Mouse (Mus musculus) embryo, embryonic 10.5 days (tissue): ENCODE measurements at regions not wholly inside any gene's neighbourhood (a gene's known extent, or its start where the extent isn't known, plus 50 kb on each side); places are given as distances from the start of the nearest gene placed in this dataset.
A peak's percentile ranks its signal among the peaks of the same experiment; 100 is the strongest.

ENCODE experiments used
- DNase-seq: peaks from one replicate; pipeline ENCODE4 v3.0.0-alpha.2; 2015; ENCODE audit warnings: low spot score

DNA sequence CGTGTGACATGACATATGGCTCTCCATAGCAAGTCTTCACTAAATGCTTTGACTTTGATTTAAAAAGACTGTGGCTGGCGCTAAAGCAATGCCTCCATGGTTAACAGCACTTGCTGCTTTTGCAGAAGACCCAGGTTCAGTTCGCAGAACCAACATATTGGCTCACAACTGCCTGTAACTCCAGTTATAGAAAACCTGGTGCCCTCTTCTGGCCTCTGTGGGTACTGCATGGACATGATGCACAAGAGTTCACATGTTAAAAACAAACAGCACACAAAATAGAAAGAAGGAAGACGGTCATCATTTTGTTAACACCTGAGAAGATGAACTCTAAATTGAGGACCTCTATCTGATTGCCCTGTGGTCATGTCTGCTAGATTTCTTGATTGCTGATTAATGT is 423.8 kb downstream of the Rwdd3 start:
- DNase-seq = peak; percentile 36

DNA sequence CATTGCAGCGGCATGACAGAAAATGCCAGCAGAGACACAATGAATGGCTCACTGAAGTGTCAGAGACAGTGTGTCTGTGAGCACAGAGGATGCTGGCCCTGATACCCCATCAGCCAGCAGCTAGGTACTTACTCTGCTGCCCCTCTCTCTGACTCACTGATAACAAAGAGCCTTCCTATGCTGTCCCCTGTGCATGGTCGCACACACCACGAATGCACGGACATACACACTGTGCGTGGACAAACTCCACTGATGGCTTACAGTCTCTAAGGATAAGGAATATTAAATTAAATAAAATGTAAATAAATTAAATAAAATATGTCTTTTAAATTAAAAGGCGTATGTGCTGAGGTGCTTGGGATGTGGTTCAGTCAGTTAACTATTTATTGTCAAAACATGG is 438.2 kb downstream of the Rwdd3 start:
- no peak for DNase-seq

DNA sequence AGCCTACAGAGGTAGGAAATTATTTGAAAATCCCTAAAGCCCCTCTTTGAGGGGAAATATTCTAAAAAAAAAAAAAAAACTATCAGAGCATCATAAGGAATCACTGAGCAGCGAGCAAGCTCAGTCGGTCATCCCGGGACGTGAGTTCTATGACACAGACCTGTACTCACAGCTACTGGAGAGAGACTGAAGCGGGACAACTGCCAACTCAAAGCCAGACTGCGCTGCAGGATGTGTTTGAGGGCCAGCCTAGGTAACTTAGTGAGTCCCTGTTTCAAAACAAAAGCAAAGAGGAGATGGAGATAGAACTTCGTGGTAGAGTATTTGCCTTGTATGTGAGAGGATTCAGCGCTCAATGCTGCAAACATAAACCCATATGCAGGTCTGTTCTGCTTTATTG is 439.1 kb downstream of the Rwdd3 start:
- DNase-seq = no peak

DNA sequence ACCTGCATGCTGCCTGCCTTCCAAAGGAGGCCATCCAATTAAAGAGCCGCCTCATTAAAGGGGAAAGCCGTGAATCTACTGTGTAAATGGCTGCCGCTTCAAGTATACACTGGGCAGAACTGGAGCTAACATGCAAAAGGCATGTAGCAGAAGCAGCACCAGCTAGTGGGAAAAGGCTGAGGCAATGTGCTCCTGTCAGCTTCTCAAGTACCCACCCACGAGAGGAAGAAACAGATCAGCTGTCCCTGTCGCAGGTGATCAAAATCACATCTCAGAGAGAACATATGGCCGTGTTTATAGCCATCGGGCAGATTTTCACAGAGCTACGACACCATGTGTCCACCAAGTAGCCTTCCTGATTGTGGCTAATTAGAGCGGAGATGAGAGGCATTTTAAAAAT is 440.2 kb downstream of the Rwdd3 start:
- DNase-seq = peak; percentile 1

DNA sequence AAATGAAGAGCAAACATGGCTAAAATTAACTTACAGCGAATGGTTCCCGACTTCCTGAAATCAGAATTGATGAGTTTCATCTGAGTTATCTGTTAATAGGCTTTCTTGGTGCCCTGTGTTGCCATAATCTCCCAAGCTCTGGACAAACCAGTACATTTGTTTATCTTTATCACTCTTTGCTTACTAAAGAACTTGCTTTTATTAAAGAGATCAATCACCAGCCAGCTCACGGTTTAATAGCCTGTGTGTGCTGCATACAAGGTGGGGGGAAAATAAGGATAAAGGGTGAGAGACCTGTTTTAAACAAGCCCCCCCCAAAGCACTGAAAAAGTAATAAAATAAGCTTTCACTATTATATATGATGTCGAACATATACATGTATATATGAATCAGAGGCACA is 441.3 kb downstream of the Rwdd3 start:
- no peak for DNase-seq

DNA sequence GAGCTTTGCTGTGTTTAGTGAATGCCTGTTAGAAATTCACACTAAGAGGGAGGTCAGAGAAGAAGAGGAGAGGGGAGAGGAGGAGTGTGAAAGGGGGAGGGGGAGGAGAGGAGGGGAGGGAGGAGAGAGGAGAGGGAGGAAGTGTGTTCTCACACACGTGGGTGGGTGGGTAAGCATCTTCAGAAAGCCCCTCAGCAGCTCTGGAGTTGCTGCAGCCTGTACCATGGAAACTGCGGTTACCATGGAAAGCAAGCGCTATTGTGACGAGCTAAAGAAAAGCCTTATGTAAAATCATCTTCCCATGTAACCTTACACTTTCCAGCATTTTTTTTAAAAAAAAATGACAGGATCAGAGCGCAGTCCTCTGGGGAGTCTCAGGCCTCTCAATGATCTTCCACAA is 441.8 kb downstream of the Rwdd3 start:
- peak; percentile 35 for DNase-seq

DNA sequence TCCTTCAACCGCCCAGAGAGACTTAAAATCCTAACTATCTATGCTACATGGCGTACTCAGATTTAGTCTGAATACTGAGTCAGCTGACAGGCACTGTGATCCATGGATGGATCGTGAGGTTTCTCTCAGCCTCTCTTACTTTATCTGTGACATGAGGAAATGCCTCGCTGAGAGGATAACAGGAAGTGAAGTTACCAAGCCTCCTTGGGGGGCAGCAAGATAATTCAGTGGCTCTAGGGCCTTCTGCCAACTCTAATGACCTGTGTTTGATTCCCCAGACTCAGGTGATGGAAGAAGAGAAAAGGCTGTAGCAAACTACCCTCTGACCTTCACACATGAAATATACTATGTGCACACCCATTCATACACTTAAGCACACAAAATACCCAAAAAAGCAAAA is 486.3 kb downstream of the Rwdd3 start:
- no peak for DNase-seq

DNA sequence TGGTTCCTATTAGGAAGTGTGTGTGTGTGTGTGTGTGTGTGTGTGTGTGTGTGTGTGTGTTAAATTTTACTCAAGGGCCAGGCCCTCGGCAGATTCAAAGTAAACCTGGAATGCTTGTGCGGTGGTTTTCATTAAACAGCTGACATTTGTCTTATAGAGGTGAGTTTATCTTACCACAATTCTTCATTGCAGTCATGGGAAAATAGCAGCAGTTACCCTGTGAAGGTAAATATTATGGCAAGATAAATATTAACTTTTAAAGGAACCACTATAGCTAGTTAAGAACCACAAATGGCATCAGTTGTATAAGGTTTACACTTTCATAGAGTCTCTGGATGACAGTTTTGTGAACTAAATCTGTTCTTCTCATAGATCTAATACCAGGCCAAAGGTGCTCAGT is 495.6 kb downstream of the Rwdd3 start:
- DNase-seq = no peak

DNA sequence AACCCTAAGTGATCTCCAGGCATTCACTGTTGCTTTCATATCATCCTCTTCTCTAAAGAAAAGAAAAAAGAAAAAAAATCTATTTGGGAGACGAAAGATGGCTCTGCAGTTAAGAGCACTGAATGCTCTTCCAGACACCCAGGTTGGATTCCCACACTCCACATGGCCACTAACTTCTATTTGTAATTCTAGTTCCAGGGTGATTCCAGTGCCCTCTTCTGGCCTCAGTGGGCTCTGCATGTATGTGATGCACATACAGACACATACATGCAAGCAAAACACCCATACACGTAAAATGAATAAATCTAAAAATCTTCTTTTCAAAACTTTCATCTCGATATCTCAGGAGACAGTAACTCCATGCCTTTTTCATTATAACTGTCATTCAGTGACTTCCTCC is 502.8 kb downstream of the Rwdd3 start:
- DNase-seq = no peak

DNA sequence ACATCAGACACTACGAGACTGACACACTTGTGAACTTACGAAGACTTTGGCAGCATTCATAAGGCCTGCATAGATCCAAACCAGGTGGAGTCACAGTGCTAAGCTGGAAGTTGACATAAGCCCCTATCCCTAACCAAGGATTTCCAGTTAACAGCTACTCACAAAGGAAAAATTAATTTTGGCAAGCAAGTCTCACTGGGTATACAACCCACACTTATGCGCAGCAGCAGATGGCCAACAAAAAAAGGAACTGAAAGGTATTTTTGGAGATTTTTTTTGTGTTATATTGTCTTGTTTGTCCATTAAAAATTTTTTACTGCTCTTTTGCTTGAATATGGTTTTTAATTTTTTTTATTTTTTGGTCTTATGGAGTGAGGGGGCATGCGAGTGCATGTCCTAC is 509.0 kb downstream of the Rwdd3 start:
- DNase-seq = no peak

DNA sequence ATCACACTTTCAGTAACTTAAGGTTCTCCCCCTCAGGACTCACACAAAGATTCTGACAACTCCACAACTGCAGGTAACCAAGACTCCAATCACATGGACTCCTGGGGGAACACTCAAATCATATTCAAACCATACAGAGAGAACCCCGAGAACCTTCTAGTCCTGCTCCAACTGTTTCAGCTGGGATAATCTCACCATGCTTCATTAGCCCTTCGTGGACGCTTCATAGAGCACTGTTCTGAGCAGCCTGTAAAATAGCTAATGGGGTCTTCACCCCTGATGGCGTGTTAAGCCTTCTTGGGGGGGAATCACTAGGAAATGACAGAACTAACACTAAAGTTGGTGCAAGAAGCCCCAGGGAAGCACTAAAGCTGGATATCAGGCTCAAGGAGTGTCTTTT is 510.7 kb downstream of the Rwdd3 start:
- DNase-seq = no peak

DNA sequence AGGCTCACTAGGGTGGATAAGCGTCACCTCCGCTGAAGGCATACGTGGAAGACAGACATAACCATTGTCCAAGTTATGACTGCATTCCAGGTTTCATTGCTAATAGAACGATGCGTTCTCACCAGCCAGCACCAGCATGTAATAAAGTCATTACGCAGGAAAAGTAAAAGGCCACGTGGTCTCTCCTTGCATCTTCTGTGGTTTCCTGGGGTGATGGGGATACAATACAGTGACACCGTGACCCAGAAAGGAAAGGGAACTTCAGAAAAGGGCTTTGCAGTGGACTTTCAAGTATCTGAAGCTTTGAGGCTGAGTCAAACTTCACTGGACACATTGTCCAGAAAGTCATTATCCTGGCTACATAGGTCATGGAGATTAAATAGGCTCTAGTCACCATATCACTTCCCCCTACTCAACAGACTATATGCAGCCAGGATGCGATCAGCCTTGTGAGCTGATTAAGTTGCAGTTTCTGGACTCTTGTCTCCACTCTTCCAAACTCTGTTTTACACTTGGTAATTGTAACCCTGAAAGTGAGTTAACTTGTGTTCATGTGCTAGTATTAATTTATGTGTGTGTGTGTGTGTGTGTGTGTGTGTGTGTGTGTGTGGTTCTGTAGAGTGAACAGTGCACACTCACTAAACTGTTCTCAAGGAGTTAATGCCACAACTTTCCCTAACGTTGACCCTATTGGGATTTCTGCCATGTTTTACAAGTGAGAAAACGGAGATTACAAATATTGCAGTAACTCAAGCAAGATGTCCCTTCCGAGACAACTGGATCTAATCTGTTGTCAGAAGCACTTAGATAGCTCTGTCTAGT is 522.2 kb downstream of the Rwdd3 start:
- no peak for DNase-seq

DNA sequence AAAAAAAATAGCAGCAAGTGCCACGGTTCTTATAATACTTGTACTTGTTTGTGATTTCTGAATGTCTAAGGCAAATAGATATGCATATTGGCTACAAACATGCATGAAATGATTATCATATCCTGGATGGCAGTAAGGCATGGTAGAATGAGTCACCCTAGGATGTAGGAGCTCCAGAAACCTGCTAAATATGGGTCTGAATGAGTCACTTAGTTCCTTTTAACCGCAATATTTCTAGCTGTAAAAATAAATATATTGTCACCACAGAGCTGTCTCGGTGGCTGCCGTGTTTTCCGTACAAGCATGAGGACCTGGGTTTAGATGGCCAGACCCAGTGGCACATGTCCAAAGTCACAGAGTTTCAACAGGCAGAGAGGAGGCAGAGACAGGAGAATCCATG is 523.1 kb downstream of the Rwdd3 start:
- no peak for DNase-seq

DNA sequence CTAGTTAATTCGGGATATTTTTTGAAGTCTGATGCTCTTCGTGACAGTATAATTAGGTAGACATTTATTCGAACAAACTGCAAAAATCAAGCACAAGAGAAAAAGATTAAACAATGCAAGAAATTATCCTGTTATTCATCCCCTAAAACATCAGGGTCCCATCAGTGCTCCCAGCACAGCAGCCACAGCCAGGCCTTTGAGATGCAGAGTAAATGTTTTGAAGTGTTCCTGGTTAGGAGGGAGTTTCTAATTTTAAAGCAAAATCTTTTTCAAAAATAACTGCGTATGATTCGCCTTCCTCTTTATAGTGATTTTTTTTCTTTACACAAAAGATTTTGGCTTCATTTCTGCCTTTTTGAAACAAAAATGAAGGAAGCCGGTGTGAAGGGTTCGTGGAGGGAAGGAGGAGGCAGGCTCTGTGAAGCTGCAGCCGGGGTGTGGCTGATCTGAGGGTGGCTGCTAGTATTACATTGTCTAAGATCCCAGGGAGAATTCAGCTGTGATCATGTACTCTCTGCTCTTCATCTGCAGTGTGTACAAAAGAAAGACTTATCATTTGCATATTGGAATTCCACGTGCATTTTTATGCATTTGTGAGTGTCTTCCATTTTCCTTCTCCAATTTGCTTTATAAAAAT is 534.7 kb downstream of the Rwdd3 start:
- DNase-seq = no peak

DNA sequence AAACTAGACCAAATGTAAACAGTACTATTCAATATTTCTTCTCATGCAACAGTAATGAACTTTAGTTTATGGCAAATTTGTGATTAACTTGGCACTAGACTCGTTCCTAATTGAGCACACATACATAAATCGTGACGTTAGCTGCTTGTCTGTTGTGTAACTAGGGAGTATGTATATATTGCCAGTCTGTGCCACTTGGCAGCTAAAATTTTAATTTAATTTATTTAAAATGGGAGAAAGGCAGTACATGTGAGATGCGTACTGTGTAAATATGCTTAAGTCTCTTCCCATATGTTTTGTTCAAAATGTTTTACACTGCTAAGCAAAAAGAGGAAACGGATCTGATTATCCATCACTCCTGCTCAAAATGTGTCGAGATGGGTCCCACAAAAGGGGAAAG is 553.1 kb downstream of the Rwdd3 start:
- no peak for DNase-seq

DNA sequence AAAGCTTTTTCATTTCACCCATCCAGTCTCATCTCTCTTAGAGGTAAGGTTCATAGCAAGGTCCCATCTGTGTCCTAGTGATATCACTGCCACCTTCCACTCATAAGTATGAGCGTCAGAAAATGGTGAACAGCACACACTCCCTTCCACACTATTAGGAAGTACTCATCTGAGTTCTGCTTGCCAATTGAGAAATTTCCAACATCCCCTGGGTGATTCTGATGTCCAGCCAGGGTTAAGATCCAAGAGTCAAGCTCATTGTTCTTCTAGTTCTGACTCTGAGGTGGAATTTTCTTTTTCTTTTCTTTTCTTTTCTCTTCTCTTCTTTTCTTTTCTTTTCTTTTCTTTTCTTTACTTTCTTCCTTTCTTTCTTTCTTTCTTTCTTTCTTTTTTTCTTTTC is 577.3 kb downstream of the Rwdd3 start:
- no peak for DNase-seq

DNA sequence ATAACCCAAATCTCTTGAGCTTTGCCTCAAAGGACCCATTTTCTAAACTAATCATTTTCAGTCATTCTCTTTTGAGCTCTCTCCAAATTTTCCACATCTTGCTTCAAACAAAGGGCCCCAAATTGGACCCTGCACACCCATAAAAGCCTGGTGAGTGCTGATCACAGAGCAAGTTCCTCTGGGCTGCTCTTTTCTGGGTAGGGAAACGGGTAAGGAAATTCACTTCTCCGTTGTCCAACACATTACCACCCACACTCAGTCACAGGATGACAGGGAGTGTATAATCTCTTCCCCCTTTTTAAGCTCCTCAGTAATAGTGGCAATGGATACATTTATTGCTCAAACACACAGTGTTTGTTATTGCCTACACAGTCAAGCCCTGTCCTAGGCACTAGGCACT is 580.3 kb downstream of the Rwdd3 start:
- DNase-seq = no peak

DNA sequence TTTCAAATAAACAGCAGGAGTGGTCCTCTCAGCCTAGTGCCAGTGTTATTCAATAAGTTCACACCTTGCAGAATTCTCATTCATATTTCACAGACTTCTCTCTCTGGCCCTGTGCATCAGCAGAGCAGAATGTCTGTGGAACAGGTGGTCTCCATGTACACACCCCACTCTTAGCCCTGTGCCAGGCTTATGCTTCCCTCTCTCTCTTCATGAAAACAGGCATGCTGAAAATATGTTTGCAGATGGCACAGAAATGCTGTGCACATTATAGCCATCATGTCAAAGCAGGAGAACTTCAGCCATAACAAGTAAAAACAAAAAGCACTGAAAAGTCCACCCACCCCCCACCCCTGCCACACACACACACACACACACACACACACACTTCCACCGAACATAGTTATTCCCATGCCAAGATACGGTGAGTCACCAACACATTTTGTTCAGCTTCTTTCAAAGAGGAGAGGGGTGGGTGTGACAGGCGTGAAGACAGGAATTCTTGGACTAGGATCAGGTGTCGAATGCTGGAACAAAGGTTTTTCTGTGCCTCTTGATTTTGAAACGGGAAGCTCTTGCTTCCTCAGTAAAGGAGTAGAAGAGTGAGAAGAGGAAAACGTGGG is 600.6 kb downstream of the Rwdd3 start:
- peak; percentile 12 for DNase-seq

DNA sequence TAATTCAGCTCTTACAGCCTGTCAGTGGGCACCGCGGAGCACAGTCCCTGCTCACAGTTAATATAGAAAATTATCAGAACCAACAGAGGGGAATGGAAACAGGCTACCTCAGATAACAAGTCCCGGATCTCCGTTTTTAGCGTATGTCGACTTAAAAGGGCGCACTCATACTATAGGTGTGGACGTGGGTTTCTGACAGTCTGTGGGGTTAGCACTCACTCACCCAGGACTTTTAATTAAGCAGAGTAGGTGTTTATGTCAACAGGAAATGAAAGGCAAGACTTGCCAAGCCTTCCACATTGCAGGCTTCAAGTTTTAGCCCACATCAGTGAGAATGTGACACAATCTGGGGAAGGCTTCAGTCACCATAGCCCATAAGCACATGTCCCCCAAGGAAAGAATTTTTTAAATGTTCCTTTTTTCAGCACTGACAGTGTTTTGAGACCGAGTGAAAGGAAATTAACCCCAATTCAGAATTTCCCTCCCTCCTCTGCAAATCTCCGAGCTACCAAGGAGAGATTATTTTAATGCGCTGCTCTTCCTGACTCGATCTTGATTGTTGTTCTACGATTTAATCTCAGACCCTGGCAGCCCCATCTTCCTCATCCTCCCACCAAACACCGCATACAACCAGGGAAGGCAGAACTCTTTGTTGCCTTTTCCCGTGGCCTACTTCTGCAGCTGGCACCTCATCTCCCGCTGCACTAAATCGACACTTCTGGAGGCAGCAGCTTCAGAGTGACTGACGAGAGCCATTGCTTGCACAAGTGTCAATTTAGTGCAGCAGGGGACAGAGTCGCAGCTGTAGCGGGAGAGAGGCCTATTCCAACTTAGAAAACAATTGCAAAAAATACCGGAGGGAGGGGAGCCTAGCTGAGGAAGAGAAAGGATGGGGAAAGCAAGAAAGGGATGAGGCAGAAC is 629.7 kb downstream of the Rwdd3 start:
- DNase-seq = peak; percentile 19

DNA sequence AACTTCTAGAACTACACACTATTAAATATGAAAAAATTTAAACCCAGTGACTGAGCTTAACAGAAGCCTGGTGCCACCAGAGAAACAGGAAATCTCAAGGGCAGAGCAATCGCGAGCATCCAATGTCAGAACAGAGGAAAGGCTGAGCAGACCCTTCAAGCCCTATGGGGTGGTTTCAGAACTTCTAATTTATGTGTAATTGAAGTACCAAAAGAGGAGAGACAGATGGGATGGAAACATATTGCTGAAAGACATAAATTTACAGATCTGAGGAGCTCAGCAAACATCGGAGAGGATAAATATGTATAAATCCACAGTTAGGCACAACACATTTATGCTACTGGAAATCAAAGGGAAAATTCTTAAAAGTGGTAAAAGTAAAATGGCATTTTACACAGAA is 637.6 kb downstream of the Rwdd3 start:
- DNase-seq = no peak

DNA sequence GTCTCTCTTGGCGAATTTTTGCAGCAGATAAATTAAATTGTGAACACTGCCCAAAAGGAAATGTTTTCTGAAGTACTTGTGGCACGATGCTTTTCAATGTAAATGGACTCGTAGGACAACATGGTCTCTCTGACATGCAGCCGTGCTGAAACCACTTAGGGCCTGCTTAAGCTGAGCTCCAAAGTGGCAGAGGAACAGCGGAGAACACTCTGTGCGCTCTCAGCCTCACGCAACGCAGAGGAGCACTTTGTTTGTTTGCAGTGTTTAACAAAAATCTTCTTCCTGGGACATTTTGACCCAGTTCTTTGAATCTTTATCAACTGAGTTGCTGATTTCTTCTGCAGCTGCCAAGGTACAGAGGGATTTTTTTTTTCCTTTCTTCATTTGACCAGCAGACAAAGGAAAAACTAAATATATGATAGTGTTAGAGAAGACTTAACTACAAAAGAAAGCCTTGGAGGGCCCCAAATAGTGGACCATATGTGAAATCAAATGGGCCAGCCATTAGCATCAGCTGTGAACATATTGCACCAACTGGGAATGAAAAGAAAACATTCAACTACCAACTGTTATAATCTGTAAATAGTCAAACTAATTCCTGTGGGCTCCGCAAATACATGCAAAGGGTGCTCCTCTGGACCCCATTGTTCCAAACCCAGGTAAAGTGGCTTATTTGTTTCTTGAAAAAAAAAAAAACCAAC is 639.5 kb downstream of the Rwdd3 start:
- no peak for DNase-seq

DNA sequence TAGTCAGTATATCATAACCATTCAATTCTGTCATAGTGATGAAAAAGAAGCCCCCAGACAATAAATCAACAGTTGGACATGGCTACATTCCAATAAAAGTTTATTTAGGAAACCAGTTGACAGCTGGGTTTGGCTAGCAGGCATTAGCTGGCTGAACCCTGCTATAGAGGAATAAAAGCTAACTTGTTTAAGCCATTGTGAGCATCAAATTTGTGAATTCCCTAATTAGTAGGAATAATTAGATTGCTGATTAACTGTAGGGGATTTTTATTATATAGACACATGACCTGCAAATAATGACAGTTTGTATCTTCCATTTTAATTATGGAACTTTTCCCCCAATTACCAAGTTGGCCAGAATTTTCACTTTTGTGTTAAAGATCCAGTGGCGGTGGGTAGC is 659.8 kb downstream of the Rwdd3 start:
- no peak for DNase-seq
